Mouse (Mus musculus) olfactory bulb, adult 2 months (tissue): ENCODE results near the gene Jrkl.

ENCODE experiments used
- CTCF ChIP-seq: fragments of 200-500 bp; IDR thresholded peaks from 2 replicates; pipeline ENCODE4 v1.5.1; 2012; ENCODE audit warnings: low read depth, mild to moderate bottlenecking, low read length, moderate library complexity; ENCODE audit not compliant: insufficient read depth
- POLR2A ChIP-seq: fragments of 200-500 bp; IDR thresholded peaks from 2 replicates; pipeline ENCODE4 v1.6.1; 2012; ENCODE audit warnings: mild to moderate bottlenecking, low read depth, low read length, moderate library complexity; ENCODE audit not compliant: insufficient read depth

GRCm38 (mm10) chr9:13195268-13195667 lies 50.4 kb downstream of the Jrkl start:
- TF ChIP-seq POLR2A (no peak), CTCF (no peak)
